Mouse (Mus musculus): ENCODE results near the gene Camk2d. TPM values are rescaled to one million over a fixed set of nuclear protein-coding genes. Genes with fewer than 3 reads are reported as not detected.
A peak's percentile ranks its signal among the peaks of the same experiment; 100 is the strongest.

Gene Camk2d
- total RNA-seq, 2 experiments from 2014 or later = 11.8 to 14.9 TPM

GRCm38 (mm10) chr3:126732323-126732722 is 136.2 kb downstream of the Camk2d start:
- ATAC-seq (replicated peaks; ENCODE audit: poor library complexity, severe bottlenecking) = no peak

GRCm38 (mm10) chr3:126734533-126734932 is 138.4 kb downstream of the Camk2d start:
- no peak for ATAC-seq (replicated peaks; ENCODE audit: poor library complexity, severe bottlenecking)

- no peak for ATAC-seq (replicated peaks; ENCODE audit: poor library complexity, severe bottlenecking)
Measured at GRCm38 (mm10) chr3:126735211-126735610, 139.1 kb downstream of the Camk2d start.

GRCm38 (mm10) chr3:126737128-126737527 is 141.0 kb downstream of the Camk2d start:
- ATAC-seq (replicated peaks; ENCODE audit: poor library complexity, severe bottlenecking) = no peak

DNA sequence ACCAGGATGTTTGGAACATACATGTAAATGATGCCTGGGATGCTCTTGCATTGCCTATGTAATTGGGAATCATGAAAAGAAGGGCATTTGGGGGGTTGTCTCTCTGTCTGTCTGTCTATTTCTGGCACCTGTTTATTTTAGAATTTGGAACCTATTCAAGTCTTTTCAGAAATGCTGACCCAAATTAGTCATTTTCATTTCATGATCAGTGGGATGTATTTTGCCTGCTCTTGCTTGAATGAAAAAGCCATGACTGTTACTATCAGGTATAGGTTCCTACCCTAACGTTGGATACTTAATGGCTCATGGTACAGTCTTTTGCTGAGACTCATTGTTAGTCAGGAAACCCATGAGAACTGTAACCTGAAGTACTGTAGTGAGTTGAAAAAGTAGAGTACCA is 144.0 kb downstream of the Camk2d start:
- ATAC-seq (replicated peaks; ENCODE audit: poor library complexity, severe bottlenecking) = no peak

- no peak for ATAC-seq (replicated peaks; ENCODE audit: poor library complexity, severe bottlenecking)
Measured at GRCm38 (mm10) chr3:126744432-126745133, 148.5 kb downstream of the Camk2d start.

DNA sequence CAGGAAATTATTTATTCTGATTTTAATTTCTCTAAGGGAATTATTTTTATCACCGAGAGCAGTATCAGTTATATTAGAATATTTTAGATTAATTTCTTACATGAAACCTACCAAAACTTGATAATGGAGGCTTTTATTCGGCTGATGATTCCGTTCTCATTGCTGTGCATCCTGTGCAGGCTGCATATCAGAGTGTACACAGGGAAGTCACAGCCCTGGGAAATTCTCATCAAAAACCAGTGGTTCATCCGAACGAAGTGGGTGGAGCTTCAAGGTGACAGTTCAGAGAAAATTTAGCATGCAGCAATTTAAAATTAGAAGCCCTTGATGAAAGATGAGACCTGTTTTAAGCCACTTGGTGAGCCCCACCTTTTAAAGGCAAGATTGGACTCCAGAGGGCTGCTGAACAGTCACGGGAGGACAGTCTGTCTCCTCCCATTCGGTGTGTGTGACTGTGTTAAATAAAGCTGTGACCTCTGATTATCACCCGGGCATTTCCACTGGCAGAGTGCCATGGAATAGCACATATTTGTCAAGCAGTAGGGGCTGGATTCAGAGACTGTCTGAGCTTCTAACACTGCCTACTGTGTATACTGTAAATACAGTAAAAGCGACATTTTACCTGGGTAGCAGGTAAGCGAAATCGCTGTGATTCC is 150.2 kb downstream of the Camk2d start:
- ATAC-seq (replicated peaks; ENCODE audit: poor library complexity, severe bottlenecking) = no peak

- ATAC-seq (replicated peaks; ENCODE audit: poor library complexity, severe bottlenecking) = no peak
Measured at GRCm38 (mm10) chr3:126747628-126748027, 151.5 kb downstream of the Camk2d start.

DNA sequence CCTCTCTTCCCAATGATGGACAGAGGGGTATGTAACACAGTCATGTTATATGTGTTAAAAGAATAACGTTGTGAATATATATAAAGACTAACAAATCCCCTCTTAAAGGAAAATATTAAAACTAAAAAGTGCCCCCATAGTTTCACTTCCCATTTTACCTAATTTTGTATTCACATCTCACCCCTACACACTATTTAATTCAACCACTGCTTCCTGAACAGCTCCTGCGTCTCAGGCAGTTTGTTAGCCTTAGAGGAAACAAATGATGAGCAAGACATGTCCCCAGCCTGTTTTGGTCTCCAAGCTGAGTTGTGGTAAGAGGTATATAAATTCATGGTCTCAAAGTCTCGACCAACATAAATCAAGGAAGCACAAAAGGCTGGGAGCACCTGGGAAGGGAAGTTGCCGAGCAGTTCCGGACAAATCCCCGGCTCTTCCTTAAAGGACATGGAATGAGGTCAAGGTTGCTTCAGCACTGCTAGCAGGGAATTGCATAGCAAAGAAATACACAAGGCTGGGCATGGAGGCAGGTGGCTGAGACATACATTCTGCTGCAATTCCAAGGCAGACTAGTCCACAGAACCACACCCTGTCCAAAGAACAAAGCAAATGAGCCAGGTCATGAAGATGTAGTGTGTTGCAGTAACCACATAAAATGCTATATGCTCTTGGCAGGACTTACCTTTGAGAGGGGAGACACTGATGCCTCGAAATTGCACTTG is 155.4 kb downstream of the Camk2d start:
- peak; percentile 96 for ATAC-seq (replicated peaks; ENCODE audit: poor library complexity, severe bottlenecking)

DNA sequence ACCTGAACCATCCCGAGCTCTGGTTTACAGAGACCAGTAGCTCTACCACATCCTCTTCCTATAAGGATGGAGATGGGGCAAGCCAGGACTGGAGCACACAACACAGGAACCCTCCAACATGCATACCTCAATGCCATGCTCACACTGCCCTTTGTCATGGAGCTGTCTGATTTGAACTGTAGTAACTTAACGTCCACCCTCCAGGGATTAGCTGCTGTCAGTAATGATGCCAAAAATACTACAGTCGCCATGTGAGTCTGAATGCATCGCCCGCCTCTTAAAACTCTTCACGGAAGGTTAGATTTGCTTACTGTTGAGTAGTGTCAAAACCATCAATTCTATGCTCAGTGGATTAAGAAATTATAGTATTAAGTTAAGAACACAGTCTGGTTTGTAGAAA is 156.9 kb downstream of the Camk2d start:
- no peak for ATAC-seq (replicated peaks; ENCODE audit: poor library complexity, severe bottlenecking)

GRCm38 (mm10) chr3:126758398-126758797 is 162.3 kb downstream of the Camk2d start:
- peak; percentile 27; the same call in 1 of the 2 replicates for ATAC-seq (replicated peaks; ENCODE audit: poor library complexity, severe bottlenecking)

- ATAC-seq (replicated peaks; ENCODE audit: poor library complexity, severe bottlenecking) = no peak
Measured at GRCm38 (mm10) chr3:126760608-126761007, 164.5 kb downstream of the Camk2d start.

DNA sequence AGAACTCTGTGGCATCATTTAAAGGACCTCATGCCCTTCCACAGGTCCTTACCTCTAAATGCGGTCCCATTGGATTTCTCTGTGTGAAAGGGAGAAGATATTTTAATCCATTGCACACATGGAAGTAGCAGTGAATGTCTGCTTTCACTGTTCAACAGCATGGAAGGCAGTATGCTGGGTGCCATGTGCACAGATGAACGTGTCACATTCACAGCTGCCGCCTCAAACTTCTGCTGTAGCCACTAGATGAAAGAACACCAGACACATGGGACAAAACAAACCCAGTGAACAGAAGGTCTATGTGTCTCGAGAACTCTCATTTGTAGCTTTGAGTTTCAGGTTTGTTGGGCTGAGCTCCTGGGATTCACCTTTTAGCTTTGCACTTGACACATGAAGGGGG is 168.6 kb downstream of the Camk2d start:
- ATAC-seq (replicated peaks; ENCODE audit: poor library complexity, severe bottlenecking) = no peak

- peak; percentile 88 for ATAC-seq (replicated peaks; ENCODE audit: poor library complexity, severe bottlenecking)
Measured at GRCm38 (mm10) chr3:126770056-126770455, 174.0 kb downstream of the Camk2d start.

- ATAC-seq (replicated peaks; ENCODE audit: poor library complexity, severe bottlenecking) = no peak
Measured at GRCm38 (mm10) chr3:126771032-126771431, 174.9 kb downstream of the Camk2d start.

- ATAC-seq (replicated peaks; ENCODE audit: poor library complexity, severe bottlenecking) = peak; percentile 96
Measured at GRCm38 (mm10) chr3:126771541-126771940, 175.4 kb downstream of the Camk2d start.

DNA sequence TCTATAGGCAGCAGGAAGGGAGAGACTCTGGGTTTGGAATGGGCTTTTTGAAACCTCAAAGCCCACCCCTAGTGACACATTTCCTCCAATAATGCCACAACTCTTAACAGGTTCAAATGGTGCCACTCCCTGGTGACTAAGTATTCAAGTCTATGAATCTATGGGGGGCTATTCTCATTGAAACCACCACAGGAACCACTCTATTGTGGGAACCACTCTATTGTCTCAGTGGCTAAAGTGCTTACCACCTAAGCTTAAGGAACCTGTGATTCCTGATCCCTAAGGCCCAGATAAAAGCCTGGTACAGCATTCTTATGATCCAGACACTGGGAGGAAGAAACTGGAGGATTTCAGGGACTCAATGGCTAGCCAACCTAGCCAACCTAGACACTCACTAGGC is 179.9 kb downstream of the Camk2d start:
- ATAC-seq (replicated peaks; ENCODE audit: poor library complexity, severe bottlenecking) = no peak

DNA sequence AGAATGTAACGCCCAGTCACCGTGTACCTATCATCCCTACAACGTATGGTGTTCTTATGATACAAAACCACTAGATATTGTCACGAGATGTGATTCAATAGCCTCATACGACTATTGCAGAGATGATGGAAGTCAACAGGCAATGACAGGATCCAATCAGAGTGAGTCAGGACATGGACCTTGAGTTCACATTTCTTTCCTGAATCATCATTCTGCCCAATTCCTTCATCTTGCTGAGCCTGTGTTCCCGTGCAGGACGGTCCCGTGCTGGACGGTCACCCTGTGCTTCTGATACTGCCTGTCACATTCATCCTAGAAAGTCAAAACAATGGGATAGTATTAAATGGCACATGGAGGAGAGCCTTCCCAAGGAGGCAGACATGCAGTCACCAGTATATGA is 181.0 kb downstream of the Camk2d start:
- no peak for ATAC-seq (replicated peaks; ENCODE audit: poor library complexity, severe bottlenecking)

GRCm38 (mm10) chr3:126777879-126778278 is 181.8 kb downstream of the Camk2d start:
- ATAC-seq (replicated peaks; ENCODE audit: poor library complexity, severe bottlenecking) = no peak

DNA sequence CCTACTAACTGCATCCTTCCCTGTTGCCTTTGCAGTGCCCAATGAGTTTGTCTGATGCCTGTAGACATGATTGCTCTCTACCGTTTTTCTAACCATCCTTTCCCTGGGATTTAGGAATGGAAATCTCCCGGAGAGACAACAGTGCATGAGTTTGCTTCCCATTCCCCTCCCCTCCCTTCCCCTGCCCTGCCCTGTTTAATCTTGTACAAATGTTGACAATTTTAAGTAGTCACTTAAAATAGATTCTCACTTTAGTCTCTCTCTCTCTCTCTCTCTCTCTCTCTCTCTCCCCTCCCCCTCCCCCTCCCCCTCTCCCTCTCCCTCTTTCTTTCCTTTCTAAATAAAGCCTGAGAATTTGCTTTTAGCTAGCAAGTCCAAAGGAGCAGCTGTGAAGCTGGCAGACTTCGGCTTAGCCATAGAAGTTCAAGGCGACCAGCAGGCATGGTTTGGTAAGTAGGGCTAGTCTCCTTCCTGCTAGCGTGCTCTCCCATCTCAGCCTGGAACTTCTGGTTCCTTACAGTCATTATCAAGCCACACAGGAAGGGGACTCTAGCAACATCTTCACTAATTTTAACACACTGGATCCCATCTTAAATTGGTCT is 184.0 kb downstream of the Camk2d start:
- no peak for ATAC-seq (replicated peaks; ENCODE audit: poor library complexity, severe bottlenecking)
